Mouse (Mus musculus): Measurements from ENCODE around the gene Abtb2.
A peak's percentile ranks its signal among the peaks of the same experiment; 100 is the strongest.
"Not testable (repeated sequence)": the region's sequence is repeated elsewhere in the genome, so short reads cannot be mapped to it uniquely, and the experiment has no call there.

Abtb2 gene

GRCm38 (mm10) chr2:103565732-103566422 lies at the start of gene Abtb2:
TSS of gene Abtb2 (plus strand) at chr2:103566310.
- peak; percentile 80 for DNase-seq (ENCODE audit: low spot score)

GRCm38 (mm10) chr2:103516472-103516871 lies 49.6 kb upstream of the Abtb2 start:
- DNase-seq (ENCODE audit: low spot score) = no peak

DNA sequence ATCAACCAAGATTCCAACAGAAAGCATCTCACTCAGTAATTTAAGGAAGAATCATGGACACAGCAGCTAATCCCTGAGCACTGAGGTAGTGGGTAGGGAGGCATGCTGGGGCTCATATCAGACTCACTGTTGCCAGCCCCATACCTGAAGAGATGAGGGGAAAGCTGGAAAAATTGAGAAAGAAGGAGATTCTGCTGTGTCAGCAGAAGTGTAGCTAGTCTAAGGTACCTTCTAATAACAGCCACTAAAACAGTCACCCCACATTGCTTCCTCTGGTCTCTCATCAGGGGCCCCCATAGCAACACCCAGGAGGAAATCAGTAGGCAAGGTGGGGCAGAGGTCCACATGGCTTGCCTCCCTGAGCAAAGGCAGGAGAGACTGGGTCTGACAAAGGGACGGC lies 40.5 kb upstream of the Abtb2 start:
- DNase-seq (ENCODE audit: low spot score) = no peak

DNA sequence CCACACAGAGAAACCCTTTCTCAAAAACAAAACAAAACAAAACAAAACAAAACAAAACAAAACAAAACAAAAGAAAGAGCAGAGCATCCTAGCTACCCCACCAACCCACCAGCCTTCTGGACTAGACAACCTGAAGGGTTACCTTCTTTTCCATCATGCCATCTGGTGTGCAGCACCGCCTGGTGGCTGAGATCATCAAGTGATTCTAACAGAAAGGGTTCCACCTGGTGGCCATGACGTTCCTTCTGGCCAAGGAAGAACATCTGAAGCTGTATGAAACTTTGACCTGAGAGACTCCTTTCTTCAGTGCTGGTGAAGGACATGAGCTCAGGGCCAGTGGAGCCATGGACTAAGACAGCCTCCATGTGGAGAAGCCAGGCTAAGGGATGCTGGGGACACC lies 19.0 kb upstream of the Abtb2 start:
- DNase-seq (ENCODE audit: low spot score) = peak; percentile 65

DNA sequence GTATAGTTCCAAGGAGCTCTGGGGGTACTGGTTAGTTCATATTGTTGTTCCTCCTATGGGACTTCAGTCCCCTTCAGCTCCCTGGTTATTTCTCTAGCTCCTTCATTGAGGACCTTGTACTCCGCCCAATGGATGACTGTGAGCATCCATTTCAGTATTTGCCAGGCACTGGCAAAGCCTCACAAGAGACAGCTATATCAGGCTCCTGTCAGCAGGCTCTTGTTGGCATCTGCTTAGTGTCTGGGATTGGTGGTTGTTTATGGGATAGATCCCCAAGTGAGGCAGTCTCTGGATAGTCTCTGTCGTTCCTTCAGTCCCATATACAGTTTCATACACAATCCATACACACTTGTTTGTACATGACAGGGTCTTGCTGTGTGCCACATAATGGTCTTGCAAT lies 15.8 kb upstream of the Abtb2 start:
- DNase-seq (ENCODE audit: low spot score) = not testable (repeated sequence)

DNA sequence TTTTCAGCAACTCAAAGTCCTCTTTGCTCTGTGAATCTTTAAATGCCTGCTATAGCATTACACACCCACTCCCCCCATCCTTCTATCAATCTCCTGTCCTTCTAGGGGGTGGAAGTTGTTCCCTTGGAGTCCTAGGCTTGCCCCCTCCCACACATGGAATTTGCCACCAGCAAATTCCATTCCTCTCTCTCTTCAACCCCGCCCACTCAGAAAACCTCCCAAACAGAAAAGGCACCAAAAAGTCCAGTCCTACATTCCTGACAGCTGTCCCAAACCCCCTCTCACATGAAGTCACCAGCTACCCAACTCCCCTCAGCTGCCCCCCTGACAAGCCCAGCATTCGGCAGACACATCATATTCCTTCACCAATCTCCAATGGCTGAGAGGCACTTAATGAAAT lies 12.1 kb upstream of the Abtb2 start:
- DNase-seq (ENCODE audit: low spot score) = no peak

DNA sequence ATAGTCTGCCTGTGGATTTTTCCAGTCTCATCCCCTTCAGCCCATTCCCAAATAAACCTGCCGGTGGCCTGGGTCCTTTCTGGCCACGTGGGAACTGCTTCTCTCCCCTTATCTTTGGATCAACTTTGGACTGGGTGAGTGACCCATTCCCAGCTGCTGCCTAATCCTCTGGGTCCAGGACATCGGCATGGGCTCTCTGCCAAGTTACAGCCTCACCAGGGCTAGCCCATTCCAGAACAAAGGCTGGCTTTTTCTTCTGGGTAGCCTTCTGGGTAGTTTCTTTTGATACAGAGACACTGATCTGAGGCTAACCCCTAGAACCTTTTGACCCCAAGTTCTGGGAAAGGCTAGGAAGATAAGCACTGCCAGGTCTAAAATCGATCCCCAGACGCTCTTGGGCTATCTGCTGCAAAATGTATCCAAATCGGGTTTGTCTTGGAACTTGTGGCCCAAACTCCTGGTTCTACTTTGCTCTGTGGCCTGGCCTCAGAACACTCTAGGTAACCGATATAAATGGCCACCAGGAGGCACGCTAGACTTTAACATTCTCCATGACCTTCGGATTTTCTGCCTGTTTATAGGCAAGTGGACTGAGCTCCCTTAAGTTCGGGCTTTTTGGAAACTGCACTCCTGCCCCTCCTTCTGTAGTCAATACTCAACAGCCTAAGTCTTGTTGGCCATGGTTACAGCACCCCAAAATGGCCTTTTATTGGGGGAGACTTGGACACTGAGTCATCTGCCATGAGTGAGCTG lies 9.8 kb upstream of the Abtb2 start:
- DNase-seq (ENCODE audit: low spot score) = no peak

- DNase-seq (ENCODE audit: low spot score) = no peak
These were observed 5.2 kb upstream of the Abtb2 start for GRCm38 (mm10) chr2:103560955-103561354.

GRCm38 (mm10) chr2:103564427-103565023 lies 1.6 kb upstream of the Abtb2 start:
- no peak for DNase-seq (ENCODE audit: low spot score)

- no peak for DNase-seq (ENCODE audit: low spot score)
These were observed 929 bp upstream of the Abtb2 start for GRCm38 (mm10) chr2:103565171-103565591.

GRCm38 (mm10) chr2:103566423-103566712 lies 258 bp downstream of the Abtb2 start:
- no peak for DNase-seq (ENCODE audit: low spot score)

- peak; percentile 33 for DNase-seq (ENCODE audit: low spot score)
These were observed 807 bp downstream of the Abtb2 start for GRCm38 (mm10) chr2:103566713-103567521.

DNA sequence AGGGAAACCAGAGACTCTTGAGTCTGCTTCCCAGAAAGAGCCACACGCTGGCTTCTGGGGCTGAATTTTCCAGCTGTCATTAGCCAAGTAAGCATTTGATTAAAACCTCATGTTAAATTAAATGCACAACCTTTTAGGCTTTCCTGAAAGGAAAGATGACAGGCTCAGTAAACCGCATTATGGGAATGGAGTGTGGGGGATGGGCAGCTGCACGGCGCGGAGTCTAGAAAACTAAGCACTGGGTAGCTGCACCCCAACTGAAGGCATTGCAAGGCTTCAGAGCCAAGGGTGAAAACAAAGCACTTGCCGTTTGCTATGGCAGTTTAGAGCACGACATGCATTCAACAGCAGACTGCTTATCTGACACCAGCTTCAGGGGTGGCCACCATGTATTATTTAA lies 2.1 kb downstream of the Abtb2 start:
- DNase-seq (ENCODE audit: low spot score) = no peak

DNA sequence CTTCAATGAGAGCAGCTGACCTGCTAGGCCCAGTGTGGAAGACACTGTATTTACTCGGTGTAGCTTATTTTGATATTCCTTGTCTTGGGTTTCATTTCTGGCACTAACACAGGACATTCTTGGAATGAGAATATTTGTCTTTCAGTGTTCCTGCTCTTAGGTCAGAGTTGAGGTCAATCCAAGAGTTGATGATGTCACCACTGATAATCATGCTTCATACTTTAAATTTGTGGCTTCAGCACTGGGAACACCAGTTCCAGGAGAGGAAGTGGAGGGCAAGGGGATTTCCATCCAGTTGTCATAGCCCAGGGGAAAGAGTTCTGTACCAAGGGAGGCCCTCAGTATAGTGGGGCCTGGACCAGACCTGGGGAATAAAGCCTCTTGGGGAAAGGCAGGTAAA lies 3.6 kb downstream of the Abtb2 start:
- no peak for DNase-seq (ENCODE audit: low spot score)

DNA sequence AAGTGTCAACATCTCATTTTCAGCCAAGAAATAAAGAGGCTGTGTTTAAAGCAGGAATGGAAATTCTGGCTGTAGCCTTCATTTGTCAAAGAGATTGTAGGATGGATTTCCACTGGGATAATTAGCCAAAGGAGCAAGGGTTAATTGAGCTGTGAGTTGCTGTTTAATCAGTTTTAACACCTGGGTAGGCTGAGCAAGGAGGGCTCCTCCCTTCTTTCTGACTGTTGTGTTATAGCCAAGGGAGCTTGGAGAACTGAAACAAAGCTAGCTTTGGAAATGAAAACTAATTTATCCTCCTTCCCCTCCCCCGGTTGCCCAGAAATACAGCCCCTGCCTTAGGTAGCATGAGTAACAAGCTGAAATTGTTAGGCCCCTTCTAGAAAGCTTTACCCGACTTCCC lies 6.2 kb downstream of the Abtb2 start:
- no peak for DNase-seq (ENCODE audit: low spot score)

- DNase-seq (ENCODE audit: low spot score) = no peak
These were observed 10.3 kb downstream of the Abtb2 start for GRCm38 (mm10) chr2:103576371-103576770.

DNA sequence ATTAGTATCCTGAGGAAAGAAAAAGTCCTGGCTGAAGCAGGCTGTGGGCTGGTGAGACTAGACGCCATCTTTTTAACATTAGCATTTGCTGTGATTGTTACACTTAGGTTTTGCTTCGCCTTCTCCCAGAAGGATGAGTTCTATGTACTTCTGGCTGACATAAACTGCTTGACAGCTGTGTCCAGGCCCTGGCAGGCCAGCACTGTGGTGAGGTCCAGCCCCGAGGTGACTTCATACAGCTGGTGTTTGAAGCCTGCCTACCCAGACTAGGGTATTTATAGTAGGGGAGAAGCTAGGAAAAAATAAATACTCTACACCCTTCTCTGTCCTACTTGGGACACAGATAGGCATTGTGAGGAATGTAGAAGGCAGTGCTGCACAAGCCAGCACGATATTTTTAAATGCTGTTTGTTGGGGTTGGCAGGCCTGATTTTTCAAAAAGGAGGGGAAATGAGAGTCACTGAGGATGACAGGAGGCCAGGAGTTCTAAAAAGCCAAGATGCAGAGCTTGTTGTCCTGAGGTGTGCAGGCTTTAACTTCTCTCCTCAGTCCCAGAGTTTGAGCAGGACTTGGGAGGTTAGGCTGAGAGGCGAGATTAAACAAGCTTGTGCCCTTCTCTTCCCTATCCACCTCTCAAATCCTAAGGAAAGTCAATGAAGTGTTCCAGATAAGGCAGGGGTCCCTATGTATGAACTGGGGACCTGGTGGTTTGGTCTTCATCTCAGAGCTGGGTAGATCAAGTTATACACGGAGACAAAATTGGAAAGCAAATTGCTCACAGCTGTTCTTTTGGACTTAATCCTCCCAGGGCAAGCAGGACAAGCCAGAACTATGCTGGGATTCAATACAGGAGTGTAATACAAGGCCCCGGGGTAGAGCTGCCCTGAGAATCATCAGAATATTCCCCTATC lies 11.9 kb downstream of the Abtb2 start:
- no peak for DNase-seq (ENCODE audit: low spot score)

DNA sequence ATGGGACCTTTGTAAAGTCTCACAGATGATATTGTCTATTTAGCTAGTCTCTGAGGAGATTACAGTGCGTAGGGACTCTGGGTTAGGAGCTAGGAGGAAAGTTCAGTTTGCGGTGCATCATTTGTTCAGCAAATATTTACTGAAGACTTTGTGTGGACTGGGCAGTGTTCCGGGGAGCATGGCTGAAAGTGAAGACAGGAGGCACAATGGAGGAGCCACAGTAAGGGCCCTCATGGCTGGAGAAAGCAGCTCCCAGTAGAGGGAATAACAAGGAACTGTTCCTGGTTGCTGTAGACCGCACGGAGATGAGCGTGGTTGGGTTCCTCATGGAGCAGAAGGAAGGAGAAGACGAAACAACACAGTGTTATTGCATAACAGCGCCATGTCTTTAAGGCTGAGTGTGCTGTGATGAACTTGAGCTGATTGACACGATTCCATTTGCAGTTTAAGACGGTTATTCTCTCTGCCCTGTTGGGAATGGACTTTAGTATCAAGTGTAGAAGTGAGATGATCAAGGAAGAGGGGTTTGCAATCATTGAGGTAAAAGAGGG lies 12.6 kb downstream of the Abtb2 start:
- DNase-seq (ENCODE audit: low spot score) = no peak

DNA sequence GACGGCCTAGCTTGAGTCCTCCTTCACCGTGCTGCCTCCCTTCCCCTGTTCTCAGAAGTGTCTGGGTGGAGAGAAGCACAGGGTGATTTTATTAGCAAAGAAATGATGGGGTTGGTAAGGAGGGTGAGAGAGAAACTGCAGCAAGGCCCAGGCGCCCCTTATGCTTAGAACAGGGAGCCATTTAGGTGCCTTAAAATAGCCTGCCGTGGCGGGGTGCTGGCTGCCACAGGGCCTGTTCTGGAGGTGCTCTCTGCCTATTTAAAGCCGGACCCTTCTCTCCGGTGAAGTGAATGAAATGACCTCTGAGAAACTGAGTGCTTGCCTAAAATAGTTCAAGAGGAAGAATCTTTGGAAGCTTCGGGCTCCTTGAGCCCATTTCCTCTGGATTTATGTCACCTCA lies 14.6 kb downstream of the Abtb2 start:
- no peak for DNase-seq (ENCODE audit: low spot score)

GRCm38 (mm10) chr2:103581369-103581897 lies 15.3 kb downstream of the Abtb2 start:
- no peak for DNase-seq (ENCODE audit: low spot score)

GRCm38 (mm10) chr2:103583316-103583715 lies 17.2 kb downstream of the Abtb2 start:
- no peak for DNase-seq (ENCODE audit: low spot score)

All from urinary bladder, postnatal 25 days (tissue).